19 mouse cellular contexts compared by ENCODE assay signal in the genomic region with DNA sequence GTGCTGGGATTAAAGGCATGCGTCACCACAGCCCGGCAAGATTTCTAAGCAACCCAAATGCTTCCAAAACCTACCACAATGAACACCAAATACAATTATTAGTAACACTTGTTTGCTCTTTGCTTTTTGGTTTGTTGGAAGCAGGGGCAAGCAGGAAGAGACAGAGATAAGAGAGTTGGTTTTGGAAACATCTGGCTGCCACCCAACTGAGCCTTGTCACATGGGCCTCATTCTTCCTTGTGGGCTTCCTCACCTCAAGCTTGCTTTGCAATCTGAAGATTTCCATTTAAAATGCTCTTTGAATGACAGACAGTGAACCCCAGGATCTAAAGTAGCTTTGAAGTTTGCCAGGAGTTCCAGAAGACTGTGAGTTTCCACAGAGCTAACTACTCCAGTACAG.
DNase-seq lines count a peak whose midpoint lies in the region; ATAC-seq lines count a peak whose summit lies in the region.
"Had no signal": no experiment of that assay in that cellular context is flagged by ENCODE, and none has a peak within 500 bp of the region (broad histone marks: within the 10 kb centered on the region; RNA-seq: fewer than 3 reads in every experiment).

No protein-coding gene starts in this region.

- intact Hi-C loops in heart, postnatal 25 days (cut with DNase I), result no loop called here

- DNase-seq in heart, postnatal 4 days, result peak; percentile 5
- no peak for DNase-seq in heart, postnatal 25 days (ENCODE audit: low spot score)
- peak; percentile 89 for DNase-seq in 416B (ENCODE audit: low read depth)
- no peak for DNase-seq in urinary bladder, adult 18-20 months (ENCODE audit: low spot score in 2 of 2)
- no peak for DNase-seq in cerebellum, adult 18-20 months
- DNase-seq: adrenal gland, adult 8-10 months; adrenal gland, postnatal 14 days; adrenal gland, postnatal 36 days; cerebellum, adult 11-12 months; cerebellum, adult 8-10 months; cerebellum, adult 9-11 months; cerebellum, postnatal 14 days; cerebellum, postnatal 36 days; forebrain, postnatal 0 days had no signal

- peak; percentile 37 for ATAC-seq in common myeloid progenitor, adult 5-6 weeks (replicated peaks; ENCODE audit: low read depth, poor library complexity, severe bottlenecking)
- ATAC-seq: activated CD4-positive, CD25-positive, alpha-beta regulatory T cell, adult 4 months; forebrain, embryonic 13.5 days; forebrain, embryonic 15.5 days; forebrain, postnatal 0 days; Patski had no signal

Comparison
In these comparisons a context has a peak if more than half of its experiments do, and no peak if none do; other contexts are left out.
1. DNase-seq: peak in heart, postnatal 4 days (single experiment) and 416B (single experiment); none in heart, postnatal 25 days (single experiment), urinary bladder, adult 18-20 months (0 of 2) and cerebellum, adult 18-20 months (0 of 2).